Mouse (Mus musculus) liver, adult 2 months (tissue): ENCODE results near the gene Ndufs7.
A peak's percentile ranks its signal among the peaks of the same experiment; 100 is the strongest.

Source experiments
- CTCF ChIP-seq: fragments of 200-500 bp; IDR thresholded peaks from 2 replicates; pipeline ENCODE4 v1.5.1; 2011; ENCODE audit warnings: low read depth, low read length, control low read depth
- POLR2A ChIP-seq: fragments of 200-500 bp; IDR thresholded peaks from 2 replicates; pipeline ENCODE4 v1.6.1; 2011; ENCODE audit warnings: low read length, control low read depth; ENCODE audit not compliant: insufficient read depth; ENCODE audit errors: extremely low read depth

DNA sequence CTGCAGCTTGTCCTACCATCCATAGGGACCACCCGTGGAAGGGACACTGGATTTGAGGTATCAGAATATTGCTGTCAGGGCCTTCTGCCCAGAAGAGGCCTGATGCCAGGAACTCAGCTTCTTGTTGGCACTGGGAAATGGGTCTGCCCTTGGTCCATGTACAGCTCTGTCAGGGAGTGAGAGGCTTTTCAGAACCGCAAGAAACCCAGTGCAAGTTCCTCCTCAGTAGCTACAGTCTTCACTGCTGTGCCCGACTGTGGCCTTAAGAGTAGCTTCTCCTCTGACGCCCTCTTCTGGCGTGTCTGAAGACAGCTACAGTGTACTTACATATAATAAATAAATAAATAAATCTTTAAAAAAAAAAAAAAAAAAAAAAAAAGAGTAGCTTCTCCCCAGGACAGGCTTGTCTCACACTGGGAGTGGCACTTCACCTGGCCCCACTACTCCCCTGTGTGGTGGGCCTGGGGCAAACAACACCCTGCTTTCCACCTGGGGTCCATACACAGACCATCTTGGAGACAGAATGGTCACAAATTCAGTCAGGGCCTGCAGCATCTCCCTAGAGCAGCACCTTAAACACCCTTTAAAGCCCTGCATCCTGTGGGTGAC lies 4.0 kb upstream of the Ndufs7 start:
- TF ChIP-seq POLR2A = no peak
- TF ChIP-seq CTCF = peak; percentile 35; the same call in 1 of the 2 replicates
